Mouse (Mus musculus) brain, embryonic 14.5 days (tissue): ENCODE measurements at regions not wholly inside any gene's neighbourhood (a gene's known extent, or its start where the extent isn't known, plus 50 kb on each side); places are given as distances from the start of the nearest gene placed in this dataset.
A peak's percentile ranks its signal among the peaks of the same experiment; 100 is the strongest.

Experiments used
- DNase-seq: peaks from one replicate; pipeline ENCODE4 v3.0.0-alpha.2; 2011; ENCODE audit warnings: low read depth
- CTCF ChIP-seq: fragments of 200-500 bp; IDR thresholded peaks from 2 replicates; pipeline ENCODE4 v1.5.1; 2012; ENCODE audit warnings: inconsistent platforms, mild to moderate bottlenecking, moderate library complexity, borderline replicate concordance; ENCODE audit not compliant: insufficient read depth, insufficient read length; ENCODE audit errors: extremely low read depth
- POLR2A ChIP-seq: fragments of 200-500 bp; IDR thresholded peaks from 2 replicates; pipeline ENCODE4 v1.6.1; 2012; ENCODE audit warnings: mild to moderate bottlenecking, inconsistent platforms, borderline replicate concordance; ENCODE audit not compliant: poor library complexity, insufficient read depth, insufficient read length, severe bottlenecking; ENCODE audit errors: extremely low read depth

GRCm38 (mm10) chr4:83966898-83967297 lies 441.6 kb downstream of the Ccdc171 start:
- DNase-seq = no peak

GRCm38 (mm10) chr4:83973162-83973561 lies 447.8 kb downstream of the Ccdc171 start:
- DNase-seq = no peak
- no peak for TF ChIP-seq POLR2A
- TF ChIP-seq CTCF = no peak

More at GRCm38 (mm10) chr4:83966898-83967297, 441.6 kb downstream of the Ccdc171 start:
- no peak for TF ChIP-seq POLR2A
- no peak for TF ChIP-seq CTCF

- TF ChIP-seq POLR2A (no peak), CTCF (no peak)
Observed at GRCm38 (mm10) chr4:83974214-83975012, 449.1 kb downstream of the Ccdc171 start.

DNA sequence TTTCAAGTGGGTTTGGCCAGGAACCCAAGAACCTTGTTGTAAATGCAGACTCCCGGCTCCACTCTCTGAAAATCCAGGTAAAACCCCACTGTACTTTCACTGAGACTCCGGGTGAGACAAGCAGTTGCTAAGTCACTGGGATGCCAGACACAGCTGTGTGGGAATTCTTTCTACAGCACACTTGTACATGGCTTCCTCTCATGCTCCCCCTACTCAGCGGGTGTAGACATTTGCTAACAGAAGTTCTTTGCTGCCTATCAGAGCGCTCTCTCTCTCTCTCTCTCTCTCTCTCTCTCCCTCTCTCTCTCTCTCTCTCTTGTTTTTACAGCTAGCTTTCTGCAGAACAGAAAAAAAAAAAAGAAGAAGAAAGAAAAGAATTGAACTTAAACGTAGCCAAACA lies 450.2 kb downstream of the Ccdc171 start:
- peak; percentile 6 for DNase-seq
- TF ChIP-seq POLR2A = no peak
- TF ChIP-seq CTCF = no peak

More at GRCm38 (mm10) chr4:83974214-83975012, 449.1 kb downstream of the Ccdc171 start:
- no peak for DNase-seq

- peak; percentile 15 for DNase-seq
- no peak for TF ChIP-seq POLR2A
- no peak for TF ChIP-seq CTCF
Observed at GRCm38 (mm10) chr4:83976067-83976466, 450.7 kb downstream of the Ccdc171 start.

GRCm38 (mm10) chr4:83979088-83979487 lies 453.7 kb downstream of the Ccdc171 start:
- TF ChIP-seq POLR2A = no peak
- TF ChIP-seq CTCF = no peak
- no peak for DNase-seq

- TF ChIP-seq CTCF (no peak), POLR2A (no peak)
- DNase-seq = peak; percentile 87
Observed at GRCm38 (mm10) chr4:83984671-83985391, 459.5 kb downstream of the Ccdc171 start.

- no peak for DNase-seq
- no peak for TF ChIP-seq CTCF
- no peak for TF ChIP-seq POLR2A
Observed at GRCm38 (mm10) chr4:83985451-83985850, 460.1 kb downstream of the Ccdc171 start.

DNA sequence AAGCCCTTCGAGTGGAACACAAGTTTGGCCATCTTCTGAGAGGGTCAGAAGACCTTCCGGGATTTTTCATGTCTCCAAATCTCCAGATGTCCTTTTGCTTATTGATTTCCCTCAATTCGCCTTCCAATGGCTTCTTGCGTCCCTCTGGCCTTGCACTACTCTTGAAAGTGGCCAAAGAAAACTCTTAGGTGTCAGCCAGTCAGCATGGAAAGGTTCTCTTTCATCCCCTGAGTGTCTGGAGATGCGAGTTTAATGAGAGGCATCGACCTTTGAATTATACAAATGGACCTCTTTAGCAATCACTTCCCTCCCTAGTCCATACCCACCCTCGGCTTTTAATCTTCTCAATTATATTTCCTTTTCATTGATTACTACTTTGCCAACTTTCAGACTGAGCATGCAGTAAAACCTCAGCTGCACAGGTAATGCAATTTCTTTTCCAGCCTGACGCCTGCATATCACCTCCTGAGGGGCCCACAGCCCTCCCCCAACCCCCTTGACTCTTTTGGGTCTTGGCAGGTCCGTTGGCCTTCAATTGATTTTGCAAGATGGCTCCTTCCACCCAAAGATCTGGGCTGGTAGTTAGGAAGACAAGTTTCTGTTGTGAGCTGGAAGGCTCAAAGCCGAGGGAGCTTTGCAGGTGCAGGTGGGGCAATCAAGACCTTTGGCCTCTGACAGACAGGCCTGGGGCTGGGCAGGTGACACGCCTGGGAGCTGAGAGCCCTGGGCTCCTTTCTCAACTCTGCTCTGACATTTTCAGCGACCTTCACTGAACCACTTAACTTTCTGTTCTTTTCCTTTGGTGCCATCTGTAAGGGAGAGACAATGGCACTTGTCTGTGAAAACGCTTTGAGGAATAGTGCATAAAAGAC lies 461.8 kb downstream of the Ccdc171 start:
- TF ChIP-seq CTCF = no peak
- TF ChIP-seq POLR2A = no peak
- DNase-seq = no peak

DNA sequence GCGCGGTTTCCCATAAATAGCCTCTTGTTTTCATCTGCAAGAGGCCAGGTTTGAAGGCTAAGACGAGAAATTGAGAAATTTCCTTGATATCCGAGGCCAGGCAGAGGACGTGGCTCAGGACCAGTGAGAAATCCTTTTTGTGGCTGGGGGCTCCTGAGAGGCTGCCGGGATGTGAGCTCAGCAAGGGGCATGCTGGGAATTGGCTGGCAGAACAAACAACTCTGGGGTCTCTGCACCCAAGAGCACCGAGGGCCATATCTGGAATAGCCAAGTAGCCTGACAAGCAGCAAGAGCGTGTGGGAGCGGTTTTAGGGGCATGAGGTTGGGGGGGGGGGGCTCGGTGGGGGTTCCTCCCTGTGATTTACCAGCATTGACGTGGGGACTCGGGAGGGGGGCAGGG lies 462.5 kb downstream of the Ccdc171 start:
- TF ChIP-seq POLR2A (no peak), CTCF (no peak)
- peak; percentile 49 for DNase-seq

DNA sequence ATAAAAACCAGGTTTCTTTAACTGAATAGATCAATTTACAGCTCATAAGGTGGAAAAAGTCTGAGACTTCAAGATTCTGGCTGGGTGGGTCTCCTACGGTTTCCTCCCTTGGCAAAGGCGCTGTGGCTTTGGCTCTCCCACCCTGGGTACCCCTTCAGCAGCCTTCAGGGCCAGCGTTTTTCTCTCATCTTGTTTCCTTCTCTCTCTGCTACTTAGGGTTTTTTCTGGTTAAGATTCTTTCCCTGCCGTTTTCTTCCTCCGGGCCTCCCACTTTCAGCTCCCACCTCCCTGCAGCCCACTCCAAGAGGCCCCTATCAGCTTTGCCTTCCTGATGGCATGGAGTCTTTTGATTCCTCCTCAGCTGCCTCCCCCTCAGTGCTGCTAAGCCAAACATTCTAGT lies 463.0 kb downstream of the Ccdc171 start:
- peak; percentile 11 for DNase-seq
- no peak for TF ChIP-seq POLR2A
- no peak for TF ChIP-seq CTCF
